Mouse (Mus musculus): ENCODE results near the gene Qrfp.

Gene Qrfp

DNA sequence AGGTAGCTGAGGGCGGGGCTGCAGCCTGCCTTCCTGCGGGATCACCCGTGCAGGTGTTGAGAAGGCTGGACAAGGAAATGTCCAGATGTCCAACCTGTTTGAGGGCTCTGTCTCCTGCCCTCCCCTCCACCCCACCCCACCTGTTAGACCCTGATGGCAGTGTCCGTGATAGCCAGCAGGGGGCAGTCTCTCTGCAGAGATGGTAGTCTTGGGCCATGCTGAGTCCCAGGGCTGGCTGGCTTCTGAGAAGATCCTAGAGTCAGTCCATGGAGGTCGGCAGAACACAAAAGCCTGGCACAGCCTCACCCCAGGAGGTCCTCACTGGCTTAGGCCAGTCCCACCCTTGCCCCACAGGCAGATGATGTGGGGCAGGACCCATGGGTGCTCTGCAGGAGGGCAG lies 5.0 kb upstream of the Qrfp start:
- DNase-seq (ENCODE audit: low read depth, low spot score) = peak; percentile 41

DNA sequence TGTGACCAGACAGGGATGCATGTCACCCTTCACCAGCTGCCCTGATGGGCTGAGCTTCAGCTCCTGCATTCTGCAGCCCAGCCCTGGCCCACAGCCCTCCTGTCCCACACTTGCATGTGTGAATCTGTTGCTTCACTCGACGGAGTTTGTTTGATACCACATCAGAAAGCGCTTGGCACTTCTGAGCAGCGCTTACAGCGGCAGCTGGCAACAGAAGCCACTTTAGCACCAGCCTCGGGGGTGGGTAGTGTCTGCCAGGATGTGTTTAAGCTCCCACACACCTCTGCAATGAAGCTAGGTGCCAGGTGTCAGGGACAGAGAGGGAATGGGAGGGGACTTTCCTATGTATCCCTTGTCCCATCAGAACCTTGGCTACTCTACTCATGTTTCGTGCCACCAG lies 4.3 kb upstream of the Qrfp start:
- DNase-seq (ENCODE audit: low read depth, low spot score) = no peak

DNA sequence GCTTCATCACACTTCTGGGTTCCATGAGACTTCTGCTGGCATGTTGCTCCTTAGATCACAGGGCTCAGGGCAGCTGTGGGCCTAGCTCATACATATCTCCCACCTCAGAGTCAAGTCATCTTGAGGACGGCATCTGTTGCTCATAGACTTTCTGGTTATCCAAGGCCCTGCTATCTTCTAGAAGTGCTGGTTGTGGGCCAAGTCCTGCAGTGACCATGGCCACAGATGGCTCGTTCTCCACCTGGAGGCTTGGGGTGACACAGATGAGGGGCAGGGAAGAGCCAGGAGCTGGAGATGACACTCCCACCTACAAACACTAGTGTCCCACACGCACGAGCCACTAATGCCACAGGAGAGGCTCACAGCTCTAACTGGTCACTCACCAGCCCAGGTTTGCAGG lies 3.3 kb upstream of the Qrfp start:
- no peak for DNase-seq (ENCODE audit: low read depth, low spot score)

DNA sequence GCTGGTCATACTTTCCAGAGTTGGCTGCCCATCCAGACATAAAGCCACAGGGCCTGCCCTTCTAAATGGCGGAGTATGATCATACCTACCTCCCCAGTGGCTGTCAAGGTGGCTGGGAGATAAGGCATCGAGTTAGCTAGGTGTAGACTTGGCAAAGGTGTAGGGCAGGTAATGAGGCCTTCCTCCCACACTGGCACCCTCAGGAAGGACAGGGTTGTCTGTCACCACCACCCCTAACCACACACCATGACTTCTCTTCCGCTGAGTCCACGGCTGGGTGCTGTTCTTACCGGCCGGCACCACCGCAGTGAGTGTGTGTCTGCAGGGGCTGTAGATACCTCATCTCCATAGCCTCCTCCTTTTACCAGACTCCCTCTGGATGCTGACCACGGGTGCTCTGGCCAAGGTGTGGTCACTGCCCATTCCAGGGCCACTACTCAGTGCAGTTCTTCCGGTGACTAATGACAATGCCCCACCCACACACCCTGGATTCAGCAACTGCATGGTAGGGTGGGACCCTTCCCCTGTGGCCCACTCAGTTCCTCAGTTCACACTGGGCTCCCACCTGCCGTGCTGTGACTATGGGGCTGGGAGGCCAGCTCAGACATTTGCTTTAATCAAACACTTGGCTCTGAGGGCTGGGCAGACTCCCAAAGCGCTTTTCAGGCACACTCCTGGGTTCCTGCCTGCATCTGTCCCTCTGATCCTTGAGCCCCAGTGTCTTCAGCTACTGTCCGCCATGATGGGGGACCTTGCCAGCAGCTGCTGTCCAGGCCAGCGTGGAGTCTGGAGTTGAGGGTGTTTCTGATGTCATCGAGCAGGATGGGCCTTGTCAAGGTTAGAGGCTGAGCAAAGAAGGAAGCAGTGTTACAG lies 942 bp upstream of the Qrfp start:
- DNase-seq (ENCODE audit: low read depth, low spot score) = no peak

DNA sequence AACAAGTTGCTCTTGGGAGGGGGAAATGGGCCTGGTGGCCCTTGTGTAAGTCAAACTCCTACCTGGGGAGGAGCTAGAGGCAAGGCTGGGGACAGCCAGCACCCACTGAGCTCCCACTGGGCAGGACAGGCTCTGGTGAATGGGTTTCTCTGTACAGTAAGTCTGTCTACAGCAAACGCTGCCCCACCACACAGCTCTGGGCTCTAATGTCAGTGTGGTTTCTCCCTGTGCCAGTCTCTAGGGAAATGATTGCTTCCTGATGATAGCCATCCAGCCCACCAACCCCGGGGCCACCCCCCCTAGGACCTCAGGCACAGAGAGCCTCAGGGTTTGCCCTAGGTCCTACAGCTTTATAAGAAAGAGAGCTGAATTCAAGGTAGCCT lies 1.0 kb downstream of the Qrfp start:
- no peak for DNase-seq (ENCODE audit: low read depth, low spot score)

DNA sequence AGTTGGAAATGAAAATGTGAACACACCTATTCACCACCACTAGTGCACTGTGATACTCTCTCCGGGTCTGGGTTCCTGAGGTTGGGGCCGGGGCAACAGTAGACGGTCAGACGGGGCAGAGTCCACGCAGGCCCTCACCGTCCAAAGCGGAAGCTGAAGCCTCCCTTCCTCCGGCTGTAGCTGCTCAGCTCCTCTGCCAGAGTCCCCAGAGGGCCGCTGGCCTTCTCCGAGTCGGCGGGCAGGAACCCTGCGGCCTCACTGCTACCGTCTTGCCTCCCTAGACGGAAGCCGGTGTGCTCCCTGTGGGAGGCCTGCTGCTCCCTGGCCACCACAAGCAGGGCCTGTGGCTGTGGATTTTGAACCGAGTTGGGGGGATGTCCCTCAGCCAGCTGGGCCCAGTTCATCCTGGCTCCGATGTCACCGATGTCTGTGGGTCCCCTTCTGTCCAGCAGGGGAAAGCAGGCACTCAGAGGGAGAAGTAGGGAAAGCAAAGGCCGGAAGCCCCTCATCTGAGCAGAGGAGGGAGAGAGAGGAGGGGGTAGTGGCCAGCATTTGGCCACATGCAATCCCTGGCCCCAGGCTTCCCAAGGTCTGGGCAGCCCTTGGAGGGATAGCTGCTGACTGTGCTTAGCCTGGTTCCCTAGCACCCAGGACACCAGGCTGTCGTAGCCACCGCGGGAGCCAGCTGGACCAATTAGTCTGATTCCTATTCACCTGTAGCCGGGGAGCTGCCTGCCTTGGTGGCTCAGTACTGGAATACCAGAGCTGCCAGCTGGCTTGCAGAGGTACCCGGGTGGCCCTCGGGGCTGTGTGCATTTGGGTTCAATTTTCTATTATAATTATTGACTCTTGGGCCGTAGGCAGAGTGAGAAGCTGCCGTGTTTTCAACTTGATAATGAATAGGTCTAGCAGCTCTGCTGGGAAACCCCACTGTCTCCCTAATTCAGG lies 1.7 kb downstream of the Qrfp start:
- no peak for DNase-seq (ENCODE audit: low read depth, low spot score)

DNA sequence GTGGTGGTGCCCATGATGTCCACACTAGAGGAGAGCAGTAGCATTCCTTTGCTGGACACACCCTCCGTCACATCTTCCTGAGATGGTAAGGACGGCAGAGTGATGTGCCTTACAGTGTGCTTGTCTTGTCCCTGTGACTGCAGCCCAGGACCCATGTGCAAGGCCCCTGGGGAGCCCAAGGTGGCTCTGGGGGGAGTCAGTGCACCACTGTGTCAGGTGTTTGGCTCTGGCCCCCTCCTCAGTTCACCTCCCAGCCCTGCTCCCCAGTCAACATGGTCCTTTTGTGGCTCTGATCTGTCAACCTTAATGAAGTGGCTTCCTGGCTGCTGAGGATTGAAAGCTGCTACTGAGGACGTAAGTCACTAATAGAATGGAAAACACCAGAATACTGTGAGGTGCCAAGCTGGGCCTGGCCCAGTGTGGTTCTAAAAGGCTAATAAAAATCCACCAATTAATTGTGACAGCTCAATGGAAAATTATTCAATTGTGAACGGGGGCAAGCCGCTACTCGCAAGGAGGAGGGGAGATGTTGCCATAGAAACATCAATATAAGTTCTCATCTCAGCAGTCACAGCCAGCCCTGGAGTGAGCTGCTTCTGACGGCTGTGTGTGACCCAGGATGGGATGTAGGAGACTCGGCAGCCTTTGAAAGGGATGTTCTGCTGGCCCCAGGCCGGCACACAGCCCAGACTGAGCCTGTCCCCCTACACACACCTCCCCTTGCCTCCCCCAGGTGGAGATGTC lies 3.6 kb downstream of the Qrfp start:
- DNase-seq (ENCODE audit: low read depth, low spot score) = no peak

DNA sequence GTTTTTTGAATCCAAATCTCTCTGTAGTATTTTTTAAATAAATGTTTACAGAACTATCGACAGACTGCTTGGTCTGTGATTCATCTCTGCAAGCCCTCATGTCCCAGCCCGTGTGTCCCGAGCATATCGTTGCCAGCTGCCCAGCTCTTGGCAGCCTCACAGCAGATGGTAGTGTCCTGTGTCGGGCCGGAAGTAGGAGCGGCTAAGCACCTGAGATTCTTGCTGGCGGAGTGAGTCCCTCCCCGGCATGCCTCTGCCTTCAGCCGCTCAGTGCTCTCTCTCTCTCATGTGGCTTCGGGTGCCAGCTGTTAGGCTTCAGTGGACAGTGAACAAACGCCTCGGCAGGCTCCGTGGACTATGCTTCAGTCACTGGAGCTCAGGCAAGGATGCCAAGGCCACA lies 6.9 kb downstream of the Qrfp start:
- DNase-seq (ENCODE audit: low read depth, low spot score) = no peak

DNA sequence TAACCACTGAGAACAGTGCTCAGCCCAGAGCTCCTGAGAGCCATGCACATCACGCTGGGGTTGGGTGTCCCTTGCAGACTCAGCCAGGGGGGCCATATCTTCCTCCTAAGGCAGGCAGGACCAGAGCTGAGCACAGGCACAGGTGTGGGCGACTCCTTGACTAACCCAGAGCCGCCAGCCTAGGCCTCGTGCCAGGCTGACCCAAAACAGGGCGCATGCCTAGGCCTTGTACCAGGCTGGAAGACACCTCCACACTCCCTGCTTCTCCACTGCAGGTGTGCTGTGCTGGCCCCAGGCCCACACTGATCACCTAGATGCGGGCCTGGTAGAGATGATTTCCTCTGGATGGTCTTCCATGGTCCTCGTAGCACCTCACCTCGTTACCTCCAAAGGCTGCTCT lies 7.6 kb downstream of the Qrfp start:
- no peak for DNase-seq (ENCODE audit: low read depth, low spot score)

DNA sequence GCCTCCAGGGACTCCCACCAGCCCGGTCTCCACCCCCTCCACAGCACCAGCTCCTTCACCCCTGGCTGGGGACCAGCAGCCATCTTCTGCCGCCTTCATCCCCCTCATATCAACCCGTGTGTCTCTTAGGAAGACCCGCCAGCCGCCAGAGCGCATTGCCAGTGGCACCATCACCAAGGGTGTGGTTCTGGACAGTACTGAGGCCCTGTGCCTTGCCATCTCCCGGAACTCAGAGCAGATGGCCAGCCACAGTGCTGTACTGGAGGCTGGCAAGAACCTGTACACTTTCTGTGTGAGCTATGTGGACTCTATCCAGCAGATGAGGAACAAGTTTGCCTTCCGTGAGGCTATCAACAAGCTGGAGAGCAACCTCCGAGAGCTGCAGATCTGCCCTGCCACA lies 9.0 kb downstream of the Qrfp start:
- no peak for DNase-seq (ENCODE audit: low read depth, low spot score)

DNA sequence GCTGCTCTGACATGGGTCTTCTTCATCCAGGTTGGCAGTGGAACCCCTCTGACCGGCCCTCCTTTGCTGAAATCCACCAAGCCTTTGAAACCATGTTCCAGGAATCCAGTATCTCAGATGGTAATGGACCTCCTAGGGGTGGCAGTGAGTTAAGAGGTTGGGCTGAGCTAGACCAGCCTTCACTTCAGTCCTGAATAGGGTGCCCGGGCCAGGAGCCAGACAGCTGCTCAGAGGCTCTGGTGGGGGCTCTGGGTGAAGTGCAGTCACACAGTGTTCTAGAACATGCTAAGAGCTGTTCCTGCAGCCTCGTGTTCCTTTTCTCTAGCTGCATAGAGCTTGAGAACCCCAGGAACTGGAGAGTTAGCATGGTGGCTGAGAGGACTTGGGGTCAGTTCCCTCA lies 13.4 kb downstream of the Qrfp start:
- no peak for DNase-seq (ENCODE audit: low read depth, low spot score)

DNA sequence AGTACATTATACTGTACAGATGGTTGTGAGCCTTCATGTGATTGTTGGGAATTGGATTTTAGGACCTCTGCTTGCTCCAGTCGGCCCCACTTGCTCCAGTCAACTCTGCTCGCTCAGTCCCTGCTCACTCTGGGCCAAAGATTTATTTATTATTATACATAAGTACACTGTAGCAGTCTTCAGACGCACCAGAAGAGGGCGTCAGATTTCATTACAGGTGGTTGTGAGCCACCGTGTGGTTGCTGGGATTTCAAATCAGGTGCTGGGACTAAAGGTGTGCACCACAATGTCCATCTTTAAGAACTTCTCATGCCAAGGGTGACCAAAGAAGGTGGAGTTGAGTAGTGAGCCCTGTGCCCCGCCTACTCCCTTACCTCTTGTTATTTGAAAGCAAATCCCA lies 17.8 kb downstream of the Qrfp start:
- DNase-seq (ENCODE audit: low read depth, low spot score) = no peak

DNA sequence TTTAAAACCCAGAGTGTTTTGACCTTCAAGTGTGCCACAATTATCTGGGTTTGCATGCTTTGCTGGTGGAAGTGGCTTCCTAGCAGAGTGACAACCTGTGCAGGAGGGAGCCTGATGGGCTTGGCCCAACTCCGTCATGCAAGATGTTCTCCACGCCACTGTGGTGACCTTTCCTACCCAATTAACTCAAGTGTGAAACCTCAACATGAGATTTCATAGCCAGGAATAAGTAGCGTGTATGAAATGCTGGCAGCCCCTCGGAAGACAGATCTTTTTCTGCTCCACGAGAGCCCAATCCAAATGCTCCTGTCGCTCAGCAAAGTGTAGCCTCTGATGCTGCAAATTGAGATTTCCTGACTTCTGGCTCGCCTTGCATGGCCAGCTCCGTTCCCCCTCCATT lies 19.1 kb downstream of the Qrfp start:
- DNase-seq (ENCODE audit: low read depth, low spot score) = no peak

DNA sequence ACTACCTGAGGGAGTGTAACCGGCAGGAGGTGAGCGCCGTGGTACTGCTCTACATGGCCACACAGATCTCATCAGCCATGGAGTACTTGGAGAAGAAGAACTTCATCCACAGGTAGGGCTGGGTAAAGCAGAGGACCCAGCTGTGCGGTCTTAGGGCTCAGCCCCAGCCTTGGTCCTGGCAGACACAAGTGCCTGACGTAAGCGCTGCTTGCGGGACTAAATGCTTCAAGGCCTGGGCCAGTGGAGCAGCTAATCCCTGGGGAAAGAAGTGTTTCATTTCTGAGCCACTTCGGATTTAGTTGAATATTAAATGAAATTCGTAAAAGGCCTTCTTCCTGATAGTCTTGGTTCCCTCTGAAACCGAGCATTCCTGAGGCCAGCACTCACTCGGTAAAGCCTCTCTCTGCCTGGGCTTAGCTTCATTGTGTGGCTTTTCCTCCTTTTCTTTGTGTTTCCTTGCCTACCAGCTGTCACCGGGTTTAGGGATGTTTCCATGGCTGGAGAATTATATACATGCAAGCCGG lies 19.6 kb downstream of the Qrfp start:
- DNase-seq (ENCODE audit: low read depth, low spot score) = no peak

DNA sequence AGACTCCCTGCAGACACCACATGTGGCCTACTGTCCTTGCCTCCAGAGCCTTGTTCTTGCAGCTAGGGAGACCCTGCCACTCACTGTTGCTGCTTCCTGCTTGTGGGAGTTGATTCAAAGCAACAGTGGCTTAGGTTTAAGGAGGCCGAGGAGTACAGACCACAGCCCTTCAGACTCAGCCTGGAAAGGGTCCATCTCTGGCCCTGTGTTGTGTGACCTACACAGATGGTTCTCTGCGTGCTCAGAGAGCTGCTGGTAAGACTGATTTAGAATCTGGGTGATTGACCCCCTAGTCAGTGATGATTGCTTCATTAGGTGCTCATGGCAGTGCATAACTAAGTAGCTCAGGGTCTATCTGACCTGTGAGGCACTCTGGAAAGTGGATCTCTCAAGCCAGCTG lies 21.2 kb downstream of the Qrfp start:
- DNase-seq (ENCODE audit: low read depth, low spot score) = no peak

DNA sequence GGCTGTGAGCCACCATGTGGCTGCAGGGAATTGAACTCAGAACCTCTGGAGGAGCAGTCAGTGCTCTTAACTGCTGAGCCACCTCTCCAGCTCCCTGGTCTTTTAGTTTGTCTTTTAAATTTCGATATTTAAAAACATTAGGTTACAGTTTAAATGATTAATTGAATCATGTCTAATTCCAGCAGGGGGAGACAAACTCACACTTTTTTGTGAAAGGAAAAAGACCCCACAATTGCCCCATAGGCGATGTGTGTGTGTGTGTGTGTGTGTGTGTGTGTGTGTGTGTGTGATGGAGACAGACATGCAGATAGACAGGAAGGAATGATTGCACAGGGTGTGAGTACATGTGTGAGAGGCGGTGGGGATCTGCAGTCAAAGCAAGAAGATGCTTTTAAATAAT lies 22.2 kb downstream of the Qrfp start:
- no peak for DNase-seq (ENCODE audit: low read depth, low spot score)

DNA sequence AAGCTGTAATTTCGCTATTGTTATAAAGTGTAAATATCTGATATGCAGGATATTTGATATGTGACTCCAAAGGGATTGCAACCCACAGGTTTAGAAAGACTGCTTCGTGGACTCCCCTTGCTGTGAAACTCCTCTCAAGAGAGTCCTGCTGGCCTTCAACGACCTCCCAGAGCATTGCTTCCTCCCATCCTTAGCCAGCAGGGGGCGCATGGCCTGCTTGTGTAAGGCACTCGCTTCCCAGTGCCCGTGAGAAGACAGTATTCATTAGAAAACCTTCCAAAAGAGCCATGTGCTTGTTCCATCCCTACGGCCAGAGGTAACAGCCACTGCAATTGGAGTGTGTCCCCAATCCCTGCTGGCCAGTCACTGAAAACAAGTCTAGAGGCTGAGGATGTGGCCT lies 23.4 kb downstream of the Qrfp start:
- DNase-seq (ENCODE audit: low read depth, low spot score) = peak; percentile 66

DNA sequence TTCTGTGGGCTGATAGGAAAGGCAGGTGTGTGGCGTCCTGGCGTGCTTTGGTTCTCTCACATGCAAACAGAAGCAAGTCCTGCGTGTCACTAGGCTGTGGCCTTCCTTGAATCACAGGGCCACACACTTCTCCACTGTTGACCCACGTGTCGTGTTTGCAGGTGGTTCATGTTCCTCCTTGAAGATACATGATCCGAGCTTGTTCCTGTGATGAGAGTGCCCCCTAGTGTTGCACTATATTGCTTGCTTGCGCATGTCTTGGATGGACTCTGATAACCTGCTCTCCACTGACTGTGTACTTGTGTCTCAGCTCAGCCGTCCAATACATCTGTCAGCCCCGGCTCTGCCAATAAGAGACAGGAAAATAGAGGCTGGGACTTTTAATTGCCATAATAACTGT lies 25.3 kb downstream of the Qrfp start:
- DNase-seq (ENCODE audit: low read depth, low spot score) = peak; percentile 66

DNA sequence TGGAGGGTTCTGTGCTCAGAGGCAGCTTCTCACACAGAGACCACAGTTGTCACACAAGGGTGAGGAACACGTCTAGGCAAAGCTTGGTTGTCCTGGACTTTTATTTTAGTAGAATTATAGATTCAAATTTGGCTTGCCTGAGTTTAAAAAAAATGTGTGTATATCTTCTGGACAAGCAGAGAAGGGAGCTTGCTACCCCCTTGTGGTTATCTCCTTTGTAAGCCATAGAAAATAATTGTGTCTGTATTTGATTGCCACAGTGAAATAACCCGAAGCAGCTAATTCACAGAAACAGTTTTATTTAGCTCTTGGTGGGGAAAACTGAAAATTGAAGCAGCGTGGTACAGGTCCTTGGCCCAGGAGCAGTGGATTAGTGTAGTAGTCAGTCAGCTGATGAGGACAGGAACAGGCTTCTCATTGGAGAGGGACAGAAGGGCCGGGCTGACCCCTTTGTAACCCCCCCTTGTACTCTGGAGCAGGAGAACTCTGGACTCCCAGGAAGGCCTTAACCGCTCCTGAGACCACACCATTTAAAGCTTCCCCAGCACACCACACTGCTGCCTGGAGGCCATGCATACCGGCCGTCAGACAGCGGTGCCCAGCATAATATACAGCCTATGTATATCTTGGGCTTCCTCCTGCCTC lies 27.3 kb downstream of the Qrfp start:
- DNase-seq (ENCODE audit: low read depth, low spot score) = no peak

DNA sequence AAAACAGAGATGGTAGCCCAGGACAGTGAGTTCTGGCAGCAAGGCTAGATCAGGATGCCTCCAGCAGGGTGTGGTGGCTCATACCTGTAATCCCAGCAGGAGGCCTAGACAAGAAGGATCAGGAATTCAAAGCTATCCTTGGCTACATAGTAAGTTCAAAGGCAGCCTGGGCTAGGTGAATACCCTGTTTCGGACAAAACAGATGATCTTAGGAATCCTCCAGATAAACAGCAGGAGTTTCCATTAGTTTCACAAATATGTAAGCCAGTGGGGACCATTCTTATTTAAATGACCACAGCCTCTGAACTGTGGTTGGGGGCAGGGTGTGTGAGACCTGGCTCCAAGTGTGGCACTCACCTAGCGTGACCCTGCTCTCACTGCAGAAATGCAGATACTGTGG lies 31.1 kb downstream of the Qrfp start:
- DNase-seq (ENCODE audit: low read depth, low spot score) = no peak

DNA sequence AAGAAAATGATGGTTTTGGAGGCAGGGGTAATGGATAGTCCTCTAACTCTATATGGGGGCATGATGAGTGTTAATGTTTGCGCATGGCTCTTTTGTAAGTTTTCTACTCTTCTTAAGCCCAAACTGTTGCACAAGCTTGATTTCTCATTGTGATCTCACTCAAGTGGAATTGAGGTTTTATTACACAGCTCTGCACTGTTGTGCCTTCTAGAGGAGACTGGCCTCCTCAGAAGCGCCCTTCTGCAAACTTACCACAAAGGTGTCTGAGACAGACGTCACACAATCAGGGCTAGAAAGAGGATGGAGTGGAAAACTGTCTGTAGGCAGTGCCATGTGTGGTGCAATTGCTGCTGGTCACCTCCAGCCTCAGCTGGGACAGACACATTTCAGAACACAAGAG lies 33.9 kb downstream of the Qrfp start:
- no peak for DNase-seq (ENCODE audit: low read depth, low spot score)

Measured in embryo, embryonic 11.5 days (tissue).